Mouse (Mus musculus) spleen, adult 2 months (tissue): ENCODE measurements at regions not wholly inside any gene's neighbourhood (a gene's known extent, or its start where the extent isn't known, plus 50 kb on each side); places are given as distances from the start of the nearest gene placed in this dataset.

Experiments used
- DNase-seq, 2 experiments: peaks; one replicate each; pipeline versions ENCODE4 v3.0.0 to v3.0.0-alpha.2; 2012 to 2021; ENCODE audit warnings: low spot score in 2 of 2, low read depth in 1 of 2
- H3K27ac ChIP-seq: fragments of 200-500 bp; 2 replicates; pipeline ENCODE4 v1.5.1; 2012; ENCODE audit warnings: low read length, inconsistent platforms; ENCODE audit not compliant: insufficient read depth
- H3K27me3 ChIP-seq: fragments of 200-500 bp; 2 replicates; pipeline ENCODE4 v1.6.1; 2012; ENCODE audit warnings: mild to moderate bottlenecking, moderate library complexity, low read length, inconsistent platforms; ENCODE audit not compliant: control insufficient read depth, insufficient read depth
- H3K36me3 ChIP-seq: fragments of 200-500 bp; 2 replicates; pipeline ENCODE4 v1.6.1; 2012; ENCODE audit warnings: mild to moderate bottlenecking, low read length, inconsistent platforms; ENCODE audit not compliant: control insufficient read depth, insufficient read depth
- H3K4me1 ChIP-seq: fragments of 200-500 bp; 2 replicates; pipeline ENCODE4 v1.6.1; 2011; ENCODE audit warnings: inconsistent platforms; ENCODE audit not compliant: control insufficient read depth, insufficient read depth, insufficient read length
- H3K4me3 ChIP-seq: fragments of 200-500 bp; 2 replicates; pipeline ENCODE4 v1.5.1; 2011; ENCODE audit warnings: mild to moderate bottlenecking, inconsistent platforms; ENCODE audit not compliant: insufficient read depth, insufficient read length; ENCODE audit errors: extremely low read depth
- CTCF ChIP-seq: fragments of 200-500 bp; IDR thresholded peaks from 2 replicates; pipeline ENCODE4 v1.5.1; 2011; ENCODE audit warnings: mild to moderate bottlenecking, inconsistent platforms; ENCODE audit not compliant: insufficient read depth, insufficient read length, insufficient replicate concordance; ENCODE audit errors: extremely low read depth
- POLR2A ChIP-seq: fragments of 200-500 bp; IDR thresholded peaks from 2 replicates; pipeline ENCODE4 v1.6.1; 2011; ENCODE audit warnings: low read depth, low read length, inconsistent platforms
- WGBS: fragments of 180-500 bp; shearing (Covaris S2); methylation state at CpG from one replicate; pipeline ENCODE4 v1.1.7; 2018; 5-methylcytosine and 5-hydroxymethylcytosine counted together

GRCm38 (mm10) chr2:11013154-11013553 lies 158.8 kb upstream of the Prkcq start:
- Histone ChIP-seq H3K27me3 (no peaks in the 10 kb centered on the region), H3K27ac (no peak overlapping the region), H3K4me3 (no peak overlapping the region), H3K4me1 (no peaks in the 10 kb centered on the region), H3K36me3 (no peaks in the 10 kb centered on the region)
- WGBS = 92% methylated on average over 3 of the region's 3 CpGs
- DNase-seq = no peak
- TF ChIP-seq POLR2A (no peak), CTCF (no peak)

DNA sequence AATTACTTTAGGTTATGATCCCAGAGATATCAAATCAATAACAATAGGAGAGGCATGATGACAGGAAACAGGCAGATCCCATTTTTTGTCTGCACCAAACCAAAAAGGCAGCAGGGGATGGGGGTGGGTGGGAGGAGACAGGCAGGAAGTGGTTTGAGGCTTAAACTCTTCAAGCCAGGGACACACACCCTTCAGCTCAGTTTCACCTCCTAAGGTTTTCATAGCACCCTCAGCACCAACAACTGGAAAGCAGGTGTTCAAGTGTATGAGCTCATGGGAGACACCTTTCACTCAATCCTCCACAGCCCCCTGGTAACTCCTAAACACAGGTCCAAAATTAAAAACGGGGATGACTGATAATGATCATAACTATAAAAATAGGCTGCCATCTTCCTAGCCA lies 155.5 kb upstream of the Prkcq start:
- peak in 1 of 2 experiments; percentile 18 for DNase-seq
- Histone ChIP-seq H3K36me3 (no peaks in the 10 kb centered on the region), H3K4me1 (no peaks in the 10 kb centered on the region), H3K4me3 (no peak overlapping the region), H3K27me3 (no peaks in the 10 kb centered on the region), H3K27ac (no peak overlapping the region)
- TF ChIP-seq CTCF (no peak), POLR2A (no peak)
- WGBS = 13% methylated on average over 1 of the region's 1 CpGs

- H3K36me3 ChIP-seq = no peaks in the 10 kb centered on the region
- WGBS = 84% methylated on average over 4 of the region's 4 CpGs
- H3K27me3 ChIP-seq = no peaks in the 10 kb centered on the region; the same call in 1 of the 2 replicates
- no peak overlapping the region for H3K4me3 ChIP-seq
- H3K4me1 ChIP-seq = no peaks in the 10 kb centered on the region
- TF ChIP-seq CTCF (no peak), POLR2A (no peak)
- no peak for DNase-seq
- H3K27ac ChIP-seq = no peak overlapping the region
These were observed 139.0 kb upstream of the Prkcq start for GRCm38 (mm10) chr2:11032891-11033290.

DNA sequence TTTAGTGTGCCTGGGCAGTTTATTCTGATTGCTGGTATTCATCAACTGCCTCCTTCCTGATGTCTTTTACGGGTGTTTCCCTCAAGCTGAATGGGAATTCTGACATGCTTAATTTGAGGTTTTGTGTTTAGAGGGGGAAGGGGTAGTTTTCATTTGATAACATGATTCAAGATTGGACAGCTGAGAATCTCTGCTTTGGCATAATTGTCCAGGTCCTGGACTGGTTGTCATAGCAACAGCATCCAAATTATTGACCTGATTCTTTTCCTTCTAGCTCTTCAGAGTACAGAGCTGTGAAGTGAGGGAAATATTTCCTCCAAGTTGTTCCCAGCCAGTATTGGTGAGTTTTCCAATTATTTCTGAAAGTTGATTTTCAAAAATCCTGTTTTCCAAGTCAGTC lies 137.7 kb upstream of the Prkcq start:
- H3K27ac ChIP-seq = no peak overlapping the region
- no peak for DNase-seq
- TF ChIP-seq CTCF (no peak), POLR2A (no peak)
- WGBS = 79% methylated on average over 1 of the region's 1 CpGs
- H3K36me3 ChIP-seq = no peaks in the 10 kb centered on the region
- no peak overlapping the region for H3K4me3 ChIP-seq
- no peaks in the 10 kb centered on the region; the same call in 1 of the 2 replicates for H3K27me3 ChIP-seq
- no peaks in the 10 kb centered on the region for H3K4me1 ChIP-seq

DNA sequence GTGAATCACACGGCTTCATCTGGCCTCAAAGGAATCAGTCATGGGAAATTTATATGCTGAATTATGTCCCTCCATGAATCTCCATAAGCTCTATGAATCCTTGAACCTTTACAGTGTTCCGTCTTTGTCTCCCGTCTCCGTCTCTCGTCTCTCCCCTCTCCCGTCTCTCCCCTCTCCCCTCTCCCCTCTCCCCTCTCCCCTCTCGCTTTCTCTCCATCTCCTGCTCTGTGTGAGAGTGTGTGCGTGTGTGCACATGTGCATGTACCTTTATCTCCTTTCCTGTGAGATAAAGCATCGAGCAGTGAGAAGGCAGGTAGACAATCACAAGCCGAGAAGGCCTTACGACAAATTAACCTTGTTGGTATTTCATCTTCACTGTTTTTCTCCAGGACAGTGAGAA lies 134.6 kb upstream of the Prkcq start:
- Histone ChIP-seq H3K4me1 (no peaks in the 10 kb centered on the region), H3K27me3 (no peaks in the 10 kb centered on the region), H3K4me3 (no peak overlapping the region), H3K27ac (no peak overlapping the region), H3K36me3 (no peaks in the 10 kb centered on the region)
- 89% methylated on average over 11 of the region's 11 CpGs for WGBS
- no peak for DNase-seq
- TF ChIP-seq POLR2A (no peak), CTCF (no peak)

DNA sequence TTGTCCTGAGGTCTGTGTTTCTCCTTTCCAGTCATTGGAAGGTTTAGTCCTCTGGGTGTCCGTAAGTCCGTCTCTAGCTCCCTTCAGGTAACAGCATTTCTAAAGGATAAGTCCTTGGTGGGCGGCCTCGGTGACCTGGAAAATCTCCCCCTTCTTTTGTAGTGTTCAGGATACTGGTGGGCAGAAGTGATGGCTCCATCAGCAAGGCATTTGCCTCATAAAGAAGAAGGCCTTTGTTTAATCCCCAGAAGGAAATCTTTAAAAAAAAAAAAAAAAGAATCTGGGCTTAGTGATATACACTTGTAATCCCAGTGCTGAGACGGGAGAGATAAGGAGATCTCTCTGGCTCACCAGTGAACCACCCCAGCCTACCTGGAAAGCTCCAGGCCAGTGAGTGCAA lies 133.5 kb upstream of the Prkcq start:
- H3K36me3 ChIP-seq = no peaks in the 10 kb centered on the region
- no peaks in the 10 kb centered on the region for H3K27me3 ChIP-seq
- no peaks in the 10 kb centered on the region for H3K4me1 ChIP-seq
- WGBS = 92% methylated on average over 5 of the region's 5 CpGs
- DNase-seq = no peak
- H3K4me3 ChIP-seq = no peak overlapping the region
- no peak overlapping the region for H3K27ac ChIP-seq
- TF ChIP-seq POLR2A (no peak), CTCF (no peak)

DNA sequence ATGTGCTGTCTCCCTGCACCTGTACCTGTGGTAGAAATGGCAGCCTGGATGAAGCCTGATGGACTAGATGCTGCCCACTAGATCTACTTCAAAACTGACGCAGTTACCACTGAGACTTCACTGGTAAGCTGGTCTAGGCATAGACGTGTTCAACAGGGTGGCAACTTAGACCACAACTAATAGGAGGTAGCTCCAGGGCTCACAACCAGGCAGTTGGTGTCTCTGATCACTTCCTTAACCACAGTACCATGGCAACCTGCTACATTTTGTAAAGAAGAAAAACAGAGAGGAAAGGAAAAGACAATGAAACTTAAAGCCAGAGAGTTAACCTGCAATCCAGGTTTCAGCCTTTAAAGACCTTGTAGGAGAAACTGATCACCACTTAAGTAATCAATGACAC lies 131.9 kb upstream of the Prkcq start:
- Histone ChIP-seq H3K27me3 (no peaks in the 10 kb centered on the region), H3K27ac (no peak overlapping the region; the same call in 1 of the 2 replicates), H3K36me3 (no peaks in the 10 kb centered on the region), H3K4me3 (no peak overlapping the region), H3K4me1 (no peaks in the 10 kb centered on the region)
- 42% methylated on average over 2 of the region's 2 CpGs for WGBS
- TF ChIP-seq CTCF (no peak), POLR2A (no peak)
- DNase-seq = peak in 1 of 2 experiments; percentile 18

- TF ChIP-seq CTCF = no peak
- TF ChIP-seq POLR2A = no peak
- DNase-seq = no peak
- WGBS = 90% methylated on average over 3 of the region's 3 CpGs
These were observed 127.1 kb upstream of the Prkcq start for GRCm38 (mm10) chr2:11044727-11045274.

More at GRCm38 (mm10) chr2:11044727-11045274, 127.1 kb upstream of the Prkcq start:
- Histone ChIP-seq H3K27me3 (no peaks in the 10 kb centered on the region), H3K36me3 (no peaks in the 10 kb centered on the region), H3K4me1 (no peaks in the 10 kb centered on the region), H3K27ac (no peak overlapping the region), H3K4me3 (no peak overlapping the region)
